Comparison of ENCODE assay signal across 20 mouse cellular contexts in genomic region chr3:89617360-89617759, GRCm38 (mm10).
DNase-seq lines count a peak whose midpoint lies in the region; ATAC-seq lines count a peak whose summit lies in the region.
"Had no signal": no experiment of that assay in that cellular context is flagged by ENCODE, and none has a peak within 500 bp of the region (broad histone marks: within the 10 kb centered on the region; RNA-seq: fewer than 3 reads in every experiment).

No protein-coding gene starts in this region.

- H3K36me3 ChIP-seq in forebrain, embryonic 10.5 days (replicated peaks): no peaks in the 10 kb centered on the region
- H3K36me3 ChIP-seq: G1E had no signal

- no peak overlapping the region for H3K4me3 ChIP-seq in forebrain, embryonic 10.5 days

- DNase-seq in forebrain, embryonic 10.5 days (ENCODE audit: extremely low spot score, low spot score): no peak
- DNase-seq in left cerebral cortex, adult 11 months (ENCODE audit: low spot score): no peak
- DNase-seq in lung, postnatal 14 days: no peak
- DNase-seq in right cerebral cortex, adult 2 months (ENCODE audit: low spot score in 2 of 2): no peak
- DNase-seq: adrenal gland, adult 2 months; adrenal gland, adult 8-10 months; adrenal gland, postnatal 10 days; adrenal gland, postnatal 14 days; adrenal gland, postnatal 25 days; cerebellum, adult 11 months; cerebellum, adult 11-12 months had no signal

- no peaks in the 10 kb centered on the region for H3K9me3 ChIP-seq in forebrain, embryonic 10.5 days
- H3K9me3 ChIP-seq: G1E had no signal

- no peak overlapping the region for H3K27ac ChIP-seq in forebrain, embryonic 10.5 days

- 96% methylated on average over 2 of the region's 2 CpGs for WGBS in forebrain, embryonic 10.5 days

- peaks cover 6% of the 10 kb centered on the region; the same call in 1 of the 2 replicates for H3K27me3 ChIP-seq in forebrain, embryonic 10.5 days (ENCODE audit: poor library complexity, severe bottlenecking)
- H3K27me3 ChIP-seq: CH12.LX had no signal

- ATAC-seq in common myeloid progenitor, adult 5-6 weeks (replicated peaks; ENCODE audit: low read depth, poor library complexity, severe bottlenecking): 0 out of 2 replicates have a peak, but pooled peaks have one; percentile 60
- peak; percentile 63; the same call in 1 of the 2 replicates for ATAC-seq in granulocyte monocyte progenitor cell, adult 5-6 weeks (replicated peaks; ENCODE audit: poor library complexity, severe bottlenecking)
- peak; percentile 57 to 64; a peak in 3 of 4 replicates for ATAC-seq in hematopoietic stem cell, adult 5-6 weeks (replicated peaks in 1 of 2; ENCODE audit: insufficient read depth in 1 of 2, low FRiP score in 2 of 2, low TSS enrichment in 1 of 2, low read depth in 1 of 2, poor library complexity in 2 of 2, severe bottlenecking in 2 of 2)
- 0 out of 2 replicates have a peak, but pooled peaks have one; percentile 26 for ATAC-seq in megakaryocyte progenitor cell, adult 5-6 weeks (replicated peaks; ENCODE audit: poor library complexity)
- ATAC-seq: activated CD4-positive, CD25-positive, alpha-beta regulatory T cell, adult 4 months; CD4-positive, CD25-positive, alpha-beta regulatory T cell, adult 4 months; Patski had no signal

- H3K4me1 ChIP-seq in forebrain, embryonic 10.5 days: peaks cover 26% of the 10 kb centered on the region
